ENCODE assay signal across 8 mouse cellular contexts in genomic region chr16:21693981-21694462, GRCm38 (mm10). TPM values are rescaled to one million over a fixed set of nuclear protein-coding genes. Genes with fewer than 3 reads are reported as not detected.
A peak's percentile ranks its signal among the peaks of the same experiment; 100 is the strongest.
DNase-seq lines count a peak whose midpoint lies in the region; ATAC-seq and TF ChIP-seq lines count a peak whose summit lies in the region.

No protein-coding gene starts in this region.

- peak overlapping the region; percentile 71 for H3K4me3 ChIP-seq in ES-Bruce4 (ENCODE audit: low read depth, low read length)
- peak overlapping the region; percentile 89 for H3K4me3 ChIP-seq in forebrain, embryonic 14.5 days (ENCODE audit: low read depth, low read length)
- H3K4me3 ChIP-seq in hindbrain, embryonic 13.5 days, result peak overlapping the region; percentile 84
- peak overlapping the region; percentile 93 for H3K4me3 ChIP-seq in megakaryocyte, embryonic 14.5 days (replicated peaks)

- TF ChIP-seq POLR2A in ES-Bruce4 (IDR thresholded peaks at IDR 0.05; ENCODE audit: insufficient read depth, low read length), result no peak

- no peak for TF ChIP-seq EP300 in ES-Bruce4 (IDR thresholded peaks at IDR 0.05; ENCODE audit: insufficient read depth, low read depth, low read length)

- TF ChIP-seq CTCF in ES-Bruce4 (IDR thresholded peaks at IDR 0.05; ENCODE audit: low read depth, low read length), result no peak

- no peaks in the 10 kb centered on the region; the same call in 1 of the 2 replicates for H3K27me3 ChIP-seq in ES-Bruce4 (ENCODE audit: control insufficient read depth, insufficient read depth, low read length, poor library complexity, severe bottlenecking)
- no peaks in the 10 kb centered on the region for H3K27me3 ChIP-seq in forebrain, embryonic 14.5 days (replicated peaks; ENCODE audit: control insufficient read depth, insufficient read depth, low read length)
- H3K27me3 ChIP-seq in hindbrain, embryonic 13.5 days, result no peaks in the 10 kb centered on the region
- peaks cover 66% of the 10 kb centered on the region for H3K27me3 ChIP-seq in megakaryocyte, embryonic 14.5 days (replicated peaks)

- DNase-seq in brain, embryonic 18.5 days (ENCODE audit: low read depth, low spot score), result peak; percentile 20
- DNase-seq in forebrain, embryonic 14.5 days (ENCODE audit: low spot score), result peak; percentile 68
- peak; percentile 47 to 55 for DNase-seq in left cerebral cortex, postnatal 14 days (ENCODE audit: low spot score in 2 of 2)
- DNase-seq in skeletal muscle tissue, adult 2 months (ENCODE audit: low read depth, low spot score), result peak; percentile 64

- WGBS in forebrain, embryonic 14.5 days, result 0% methylated on average over 44 of the region's 45 CpGs
- WGBS in hindbrain, embryonic 13.5 days, result under 1% methylated on average over 43 of the region's 45 CpGs

- peak overlapping the region; percentile 93 for H3K4me2 ChIP-seq in forebrain, embryonic 14.5 days (ENCODE audit: low read length)
- peak overlapping the region; percentile 83 for H3K4me2 ChIP-seq in hindbrain, embryonic 13.5 days

- H3K36me3 ChIP-seq in ES-Bruce4 (ENCODE audit: control insufficient read depth, insufficient read depth, low read length, poor library complexity, severe bottlenecking), result no peaks in the 10 kb centered on the region
- no peaks in the 10 kb centered on the region for H3K36me3 ChIP-seq in forebrain, embryonic 14.5 days (ENCODE audit: control insufficient read depth, insufficient read depth, low read length)
- H3K36me3 ChIP-seq in hindbrain, embryonic 13.5 days, result peaks cover 6% of the 10 kb centered on the region; the same call in 1 of the 2 replicates
- no peaks in the 10 kb centered on the region for H3K36me3 ChIP-seq in megakaryocyte, embryonic 14.5 days (replicated peaks; ENCODE audit: low read length)

- H3K4me1 ChIP-seq in ES-Bruce4 (ENCODE audit: control insufficient read depth, insufficient read depth, low read length), result no peaks in the 10 kb centered on the region
- H3K4me1 ChIP-seq in forebrain, embryonic 14.5 days (ENCODE audit: control insufficient read depth, insufficient read depth, low read length), result peaks cover 13% of the 10 kb centered on the region
- peaks cover 40% of the 10 kb centered on the region for H3K4me1 ChIP-seq in hindbrain, embryonic 13.5 days (replicated peaks)
- peaks cover 38% of the 10 kb centered on the region for H3K4me1 ChIP-seq in megakaryocyte, embryonic 14.5 days

- peak overlapping the region; percentile 49 for H3K9ac ChIP-seq in ES-Bruce4 (ENCODE audit: low read depth, poor library complexity, severe bottlenecking)
- peak overlapping the region; percentile 95 for H3K9ac ChIP-seq in forebrain, embryonic 14.5 days (ENCODE audit: low read length)
- H3K9ac ChIP-seq in hindbrain, embryonic 13.5 days, result peak overlapping the region; percentile 94

- no peak overlapping the region for H3K27ac ChIP-seq in ES-Bruce4 (ENCODE audit: insufficient read depth, low read length)
- peak overlapping the region; percentile 94 for H3K27ac ChIP-seq in forebrain, embryonic 14.5 days (ENCODE audit: low read depth, low read length)
- H3K27ac ChIP-seq in hindbrain, embryonic 13.5 days, result peak overlapping the region; percentile 98

- intact Hi-C loops in left cerebral cortex, postnatal 14 days (cut with DNase I), result loop anchor here (5.0 kb wide), 1 partner anchor 42 kb away; no protein-coding TSS in a partner anchor

- no peaks in the 10 kb centered on the region for H3K9me3 ChIP-seq in ES-Bruce4 (replicated peaks; ENCODE audit: control insufficient read depth, insufficient read depth, low read length, poor library complexity, severe bottlenecking)
- H3K9me3 ChIP-seq in forebrain, embryonic 14.5 days (replicated peaks; ENCODE audit: control insufficient read depth, low read length), result no peaks in the 10 kb centered on the region
- no peaks in the 10 kb centered on the region for H3K9me3 ChIP-seq in hindbrain, embryonic 13.5 days
- peaks cover 9% of the 10 kb centered on the region for H3K9me3 ChIP-seq in megakaryocyte, embryonic 14.5 days

- ATAC-seq in forebrain, embryonic 14.5 days, result peak; percentile 80
- ATAC-seq in hindbrain, embryonic 13.5 days (ENCODE audit: low FRiP score), result peak; percentile 75
- no peak for ATAC-seq in erythroid progenitor cell, adult 5-6 weeks (replicated peaks; ENCODE audit: low FRiP score, poor library complexity, severe bottlenecking)

RNA-seq across cellular contexts. Expression of gene 2510009E07Rik, which starts 0.4 kb away (rescaled TPM):
- 0.39 and 1.1 TPM in 2 replicates for polyA plus RNA-seq in ES-Bruce4 (2011; ENCODE audit: insufficient read depth, insufficient read length, low read depth, missing spikeins)
- polyA plus RNA-seq in forebrain, embryonic 14.5 days (2014; fragmentation: Nextera tagmentation; extraction: Ambion mirVana), result 26.2 and 33.1 TPM in 2 replicates
- polyA plus RNA-seq in hindbrain, embryonic 13.5 days (2015; fragmentation: Nextera tagmentation; extraction: Ambion mirVana), result 46.1 and 48.6 TPM in 2 replicates
- 10 to 100 TPM; 54.7 to 59.9 TPM for total RNA-seq in left cerebral cortex, postnatal 14 days (2021)
- polyA plus RNA-seq in megakaryocyte, embryonic 14.5 days (2012; ENCODE audit: insufficient read depth, low replicate concordance), result 1.3 TPM in 1 of 2 replicates, not detected in the other
- total RNA-seq in erythroid progenitor cell, adult 5-6 weeks (2015; ENCODE audit: low replicate concordance), result 0.36 and 1.7 TPM in 2 replicates
- total RNA-seq in erythroid progenitor cell, adult 5-6 weeks (2017; ENCODE audit: low replicate concordance), result not detected in 2 replicates

Comparison
In these comparisons a context has a peak if more than half of its experiments do, and no peak if none do; other contexts are left out.
1. RNA of gene 2510009E07Rik, which starts 0.4 kb away (polyA plus RNA-seq): 46.1 to 48.6 TPM in hindbrain, embryonic 13.5 days and 26.2 to 33.1 TPM in forebrain, embryonic 14.5 days; 1.3 TPM in megakaryocyte, embryonic 14.5 days and 0.39 to 1.1 TPM in ES-Bruce4; every median in the first group is over 10 times any median in the second.
2. Peak in every context shown above with its lines, with median percentiles within 50 percentile points of each other: H3K4me3 ChIP-seq, H3K9ac ChIP-seq and DNase-seq.